Mouse (Mus musculus) testis, adult 2 months (tissue): ENCODE results near the gene Gm37419.

ENCODE experiments used
- CTCF ChIP-seq: fragments of 200-500 bp; IDR thresholded peaks from 2 replicates; pipeline ENCODE4 v1.5.1; 2012; ENCODE audit warnings: low read depth, mild to moderate bottlenecking, inconsistent platforms, low read length, moderate library complexity; ENCODE audit not compliant: control insufficient read depth, insufficient read depth, insufficient replicate concordance
- POLR2A ChIP-seq: fragments of 200-500 bp; IDR thresholded peaks from 2 replicates; pipeline ENCODE4 v1.6.1; 2012; ENCODE audit warnings: low read depth, mild to moderate bottlenecking, inconsistent platforms, low read length, moderate library complexity; ENCODE audit not compliant: control insufficient read depth

DNA sequence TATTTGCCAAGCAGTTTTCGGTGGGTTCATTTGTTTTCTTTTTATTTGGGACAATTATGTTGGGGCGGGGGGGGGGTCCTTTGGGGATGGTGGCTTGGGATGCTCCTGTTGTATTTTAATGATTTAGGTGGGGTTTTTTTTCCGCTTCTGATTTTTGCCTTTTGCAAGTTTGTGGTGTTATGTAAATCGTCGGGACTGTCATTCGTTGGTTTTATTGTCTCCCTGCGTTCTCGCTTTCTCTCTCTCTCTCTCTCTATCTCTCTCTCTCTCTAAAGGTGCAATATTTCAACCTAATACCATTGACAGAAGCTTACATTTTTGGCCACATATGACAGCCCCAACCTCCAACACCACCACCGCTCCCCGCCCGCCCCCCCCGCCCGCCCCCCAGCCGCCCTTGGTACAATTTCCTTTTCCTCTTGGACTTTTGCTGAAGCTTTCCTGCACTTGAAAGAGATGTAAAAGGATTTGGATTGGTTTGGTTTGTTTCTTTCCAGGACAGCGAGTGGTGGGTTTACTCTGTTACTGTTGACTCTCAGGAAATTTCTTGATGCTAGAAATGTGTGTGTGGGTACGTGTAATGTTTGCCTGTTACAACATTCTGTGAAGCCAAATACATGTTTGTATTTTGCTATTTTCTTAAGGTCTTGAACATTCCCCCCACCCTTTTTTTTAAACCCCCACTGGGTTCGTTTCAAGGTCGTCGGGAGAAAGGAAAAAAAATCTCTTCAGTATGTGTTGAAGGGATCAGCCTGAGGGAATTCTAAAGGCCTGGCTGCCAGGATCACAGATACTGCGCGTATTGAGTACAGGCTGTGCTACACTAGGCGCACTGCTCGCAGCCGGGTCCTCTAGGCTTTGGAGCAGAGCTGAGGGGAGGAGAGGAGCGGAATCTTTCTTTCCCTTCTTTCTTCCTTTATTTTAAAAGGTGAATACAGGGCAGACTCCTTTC is 1.2 kb downstream of the Gm37419 start:
- no peak for TF ChIP-seq CTCF
- no peak for TF ChIP-seq POLR2A
